ENCODE assay signal across 25 mouse cellular contexts in the genomic region with DNA sequence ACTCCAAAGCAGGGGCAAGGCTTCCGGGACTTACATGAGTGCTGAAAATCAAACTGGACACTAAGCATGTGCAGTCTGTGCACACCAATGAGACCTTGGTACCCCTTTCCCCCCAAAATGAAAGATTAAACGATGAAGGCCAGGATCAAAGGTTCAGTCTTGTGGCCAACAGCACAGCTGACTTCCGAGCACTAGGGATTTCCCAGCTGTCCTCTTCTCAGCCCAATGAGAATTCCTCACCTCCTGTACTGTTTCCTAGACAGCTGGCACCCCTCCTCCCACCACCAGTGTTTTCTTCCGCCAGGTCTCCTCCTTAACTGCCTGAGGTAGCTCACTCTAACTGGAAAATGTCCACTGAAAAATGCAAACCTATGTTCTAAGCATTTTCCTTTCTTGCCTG. TPM values are rescaled to one million over a fixed set of nuclear protein-coding genes. Genes with fewer than 3 reads are reported as not detected.
DNase-seq lines count a peak whose midpoint lies in the region; ATAC-seq and TF ChIP-seq lines count a peak whose summit lies in the region.
"Had no signal": no experiment of that assay in that cellular context is flagged by ENCODE, and none has a peak within 500 bp of the region (broad histone marks: within the 10 kb centered on the region; RNA-seq: fewer than 3 reads in every experiment).

No protein-coding gene starts in this region.

- 59% methylated on average over 4 of the region's 4 CpGs for WGBS in kidney, postnatal 0 days
- WGBS in kidney, embryonic 14.5 days, result 76% methylated on average over 4 of the region's 4 CpGs
- 87% methylated on average over 4 of the region's 4 CpGs for WGBS in liver, embryonic 14.5 days (ENCODE audit: insufficient replicate concordance)
- 75% methylated on average over 4 of the region's 4 CpGs for WGBS in neural tube, embryonic 13.5 days
- 82% methylated on average over 4 of the region's 4 CpGs for WGBS in neural tube, embryonic 15.5 days
- 83% methylated on average over 4 of the region's 4 CpGs for WGBS in forebrain, embryonic 14.5 days

- no peak overlapping the region for H3K4me2 ChIP-seq in kidney, postnatal 0 days (ENCODE audit: low read length)
- no peak overlapping the region for H3K4me2 ChIP-seq in kidney, embryonic 14.5 days (replicated peaks; ENCODE audit: low read depth, low read length)
- peak overlapping the region; percentile 95; the same call in 1 of the 2 replicates for H3K4me2 ChIP-seq in liver, embryonic 14.5 days (ENCODE audit: low read depth)
- no peak overlapping the region for H3K4me2 ChIP-seq in neural tube, embryonic 13.5 days
- no peak overlapping the region for H3K4me2 ChIP-seq in neural tube, embryonic 15.5 days
- H3K4me2 ChIP-seq in myocyte (ENCODE audit: low read depth), result peak overlapping the region; percentile 93
- H3K4me2 ChIP-seq in forebrain, embryonic 14.5 days (ENCODE audit: low read length), result no peak overlapping the region
- H3K4me2 ChIP-seq: embryonic facial prominence, embryonic 13.5 days; forebrain, embryonic 13.5 days; heart, embryonic 11.5 days; hindbrain, embryonic 12.5 days had no signal

- no peaks in the 10 kb centered on the region for H3K9me3 ChIP-seq in kidney, postnatal 0 days (replicated peaks; ENCODE audit: low read length)
- H3K9me3 ChIP-seq in kidney, embryonic 14.5 days (ENCODE audit: control insufficient read depth, low read length), result no peaks in the 10 kb centered on the region
- no peaks in the 10 kb centered on the region for H3K9me3 ChIP-seq in liver, embryonic 14.5 days (ENCODE audit: control insufficient read depth, low read length)
- no peaks in the 10 kb centered on the region for H3K9me3 ChIP-seq in neural tube, embryonic 13.5 days
- no peaks in the 10 kb centered on the region for H3K9me3 ChIP-seq in neural tube, embryonic 15.5 days (replicated peaks)
- no peaks in the 10 kb centered on the region for H3K9me3 ChIP-seq in forebrain, embryonic 14.5 days (replicated peaks; ENCODE audit: control insufficient read depth, low read length)
- H3K9me3 ChIP-seq: embryonic facial prominence, embryonic 13.5 days; forebrain, embryonic 10.5 days; forebrain, embryonic 13.5 days; hindbrain, embryonic 12.5 days had no signal

- no peak overlapping the region for H3ac ChIP-seq in myocyte (ENCODE audit: control insufficient read depth, insufficient read length)

- no peak for TF ChIP-seq CTCF in kidney, postnatal 0 days (IDR thresholded peaks at IDR 0.05; ENCODE audit: low read depth)
- no peak for TF ChIP-seq CTCF in liver, embryonic 14.5 days (IDR thresholded peaks at IDR 0.05; ENCODE audit: low read depth)

- no peak for TF ChIP-seq EP300 in liver, embryonic 14.5 days (IDR thresholded peaks at IDR 0.05; ENCODE audit: low read depth)

- peaks cover 76% of the 10 kb centered on the region for H3K79me2 ChIP-seq in myocyte (ENCODE audit: control insufficient read depth, insufficient read depth)

- no peak for TF ChIP-seq POLR2A in myocyte (IDR thresholded peaks at IDR 0.05; ENCODE audit: insufficient read length, low read depth)

- H3K4me1 ChIP-seq in kidney, postnatal 0 days (replicated peaks; ENCODE audit: insufficient read depth, low read length), result peaks cover 13% of the 10 kb centered on the region
- H3K4me1 ChIP-seq in kidney, embryonic 14.5 days (ENCODE audit: control insufficient read depth, insufficient read depth, low read length), result peaks cover 17% of the 10 kb centered on the region
- H3K4me1 ChIP-seq in liver, embryonic 14.5 days (replicated peaks; ENCODE audit: control insufficient read depth in 2 of 2, insufficient read depth in 2 of 2, low read length in 1 of 2), result peaks cover 24 to 25% of the 10 kb centered on the region in 2 experiments
- peaks cover 34% of the 10 kb centered on the region for H3K4me1 ChIP-seq in neural tube, embryonic 13.5 days (replicated peaks)
- H3K4me1 ChIP-seq in neural tube, embryonic 15.5 days, result peaks cover 34% of the 10 kb centered on the region
- peaks cover 17% of the 10 kb centered on the region for H3K4me1 ChIP-seq in forebrain, embryonic 14.5 days (ENCODE audit: control insufficient read depth, insufficient read depth, low read length)

- no peak overlapping the region for H3K27ac ChIP-seq in kidney, postnatal 0 days
- no peak overlapping the region for H3K27ac ChIP-seq in kidney, embryonic 14.5 days (ENCODE audit: low read depth, low read length)
- H3K27ac ChIP-seq in liver, embryonic 14.5 days, result no peak overlapping the region
- no peak overlapping the region for H3K27ac ChIP-seq in neural tube, embryonic 13.5 days (replicated peaks)
- no peak overlapping the region for H3K27ac ChIP-seq in neural tube, embryonic 15.5 days (replicated peaks)
- no peak overlapping the region for H3K27ac ChIP-seq in forebrain, embryonic 14.5 days (ENCODE audit: low read depth, low read length)
- H3K27ac ChIP-seq: embryonic facial prominence, embryonic 13.5 days; forebrain, embryonic 10.5 days; forebrain, embryonic 13.5 days; gastrocnemius, adult 2 months; hindbrain, embryonic 12.5 days had no signal

- no peak for ATAC-seq in kidney, postnatal 0 days (replicated peaks; ENCODE audit: low FRiP score, low read depth)
- ATAC-seq in kidney, embryonic 14.5 days (ENCODE audit: low FRiP score, low TSS enrichment), result no peak
- ATAC-seq in liver, embryonic 14.5 days (ENCODE audit: insufficient read depth), result no peak
- ATAC-seq in neural tube, embryonic 13.5 days (ENCODE audit: low read depth), result no peak
- ATAC-seq in neural tube, embryonic 15.5 days (ENCODE audit: low FRiP score), result no peak
- no peak for ATAC-seq in forebrain, embryonic 14.5 days
- ATAC-seq: activated CD4-positive, CD25-positive, alpha-beta regulatory T cell, adult 4 months; CD4-positive, CD25-positive, alpha-beta regulatory T cell, adult 4 months; forebrain, embryonic 13.5 days; forebrain, postnatal 0 days; hindbrain, embryonic 16.5 days had no signal

- 0 out of 2 replicates have a peak overlapping the region, but pooled peaks have one; percentile 18 for H3K9ac ChIP-seq in kidney, postnatal 0 days (ENCODE audit: low read depth, low read length)
- H3K9ac ChIP-seq in kidney, embryonic 14.5 days (ENCODE audit: low read depth, low read length), result no peak overlapping the region
- H3K9ac ChIP-seq in liver, embryonic 14.5 days (replicated peaks), result no peak overlapping the region
- H3K9ac ChIP-seq in neural tube, embryonic 13.5 days, result peak overlapping the region; percentile 48; the same call in 1 of the 2 replicates
- H3K9ac ChIP-seq in neural tube, embryonic 15.5 days (replicated peaks), result no peak overlapping the region
- no peak overlapping the region for H3K9ac ChIP-seq in forebrain, embryonic 14.5 days (ENCODE audit: low read length)
- H3K9ac ChIP-seq: embryonic facial prominence, embryonic 13.5 days; forebrain, embryonic 13.5 days; forebrain, postnatal 0 days; hindbrain, embryonic 12.5 days had no signal

- no peak for DNase-seq in kidney, postnatal 0 days (ENCODE audit: low spot score)
- DNase-seq in liver, embryonic 14.5 days (ENCODE audit: low read depth in 3 of 3, low spot score in 3 of 3), result no peak
- no peak for DNase-seq in liver
- no peak for DNase-seq in forebrain, embryonic 14.5 days (ENCODE audit: low spot score)
- DNase-seq: adrenal gland, adult 8-10 months; adrenal gland, postnatal 25 days; cerebellum, adult 2 months; cerebellum, adult 9-11 months; cerebellum, postnatal 25 days; forebrain, postnatal 0 days; gastrocnemius, adult 2 months; gastrocnemius, postnatal 14 days; heart, adult 11 months had no signal

- 0 out of 2 replicates have a peak, but pooled peaks cover 4% of the 10 kb centered on the region for H3K36me3 ChIP-seq in kidney, postnatal 0 days (ENCODE audit: insufficient read depth, low read length)
- peaks cover 9% of the 10 kb centered on the region for H3K36me3 ChIP-seq in kidney, embryonic 14.5 days (ENCODE audit: control insufficient read depth, insufficient read depth, low read length)
- H3K36me3 ChIP-seq in liver, embryonic 14.5 days (replicated peaks; ENCODE audit: control insufficient read depth, insufficient read depth, low read depth), result peaks cover 10% of the 10 kb centered on the region
- peaks cover 20% of the 10 kb centered on the region for H3K36me3 ChIP-seq in neural tube, embryonic 13.5 days
- peaks cover 23% of the 10 kb centered on the region; the same call in 1 of the 2 replicates for H3K36me3 ChIP-seq in neural tube, embryonic 15.5 days
- no peaks in the 10 kb centered on the region for H3K36me3 ChIP-seq in myocyte (ENCODE audit: control insufficient read depth, insufficient read depth)
- H3K36me3 ChIP-seq in forebrain, embryonic 14.5 days (ENCODE audit: control insufficient read depth, insufficient read depth, low read length), result 0 out of 2 replicates have a peak, but pooled peaks cover 7% of the 10 kb centered on the region

- no peak overlapping the region for H3K4me3 ChIP-seq in kidney, postnatal 0 days (replicated peaks; ENCODE audit: low read depth, low read length)
- H3K4me3 ChIP-seq in kidney, embryonic 14.5 days (ENCODE audit: low read length), result no peak overlapping the region
- no peak overlapping the region for H3K4me3 ChIP-seq in liver, embryonic 14.5 days (ENCODE audit: insufficient read depth in 1 of 2, low read depth in 2 of 2, low read length in 2 of 2)
- H3K4me3 ChIP-seq in neural tube, embryonic 13.5 days, result no peak overlapping the region
- no peak overlapping the region for H3K4me3 ChIP-seq in neural tube, embryonic 15.5 days (replicated peaks)
- H3K4me3 ChIP-seq in myocyte, result no peak overlapping the region
- no peak overlapping the region for H3K4me3 ChIP-seq in forebrain, embryonic 14.5 days (ENCODE audit: low read depth, low read length)
- H3K4me3 ChIP-seq: embryonic facial prominence, embryonic 13.5 days; forebrain, embryonic 10.5 days; forebrain, embryonic 13.5 days; gastrocnemius, adult 2 months; hindbrain, embryonic 12.5 days had no signal

- H3K27me3 ChIP-seq in kidney, postnatal 0 days (ENCODE audit: insufficient read depth, low read length), result no peaks in the 10 kb centered on the region
- H3K27me3 ChIP-seq in kidney, embryonic 14.5 days (ENCODE audit: control insufficient read depth, insufficient read depth, low read length), result no peaks in the 10 kb centered on the region
- no peaks in the 10 kb centered on the region for H3K27me3 ChIP-seq in liver, embryonic 14.5 days (ENCODE audit: control insufficient read depth, insufficient read depth, low read length)
- no peaks in the 10 kb centered on the region for H3K27me3 ChIP-seq in neural tube, embryonic 13.5 days
- no peaks in the 10 kb centered on the region for H3K27me3 ChIP-seq in neural tube, embryonic 15.5 days (replicated peaks)
- H3K27me3 ChIP-seq in myocyte (ENCODE audit: control insufficient read depth, insufficient read depth, insufficient read length), result no peaks in the 10 kb centered on the region
- H3K27me3 ChIP-seq in forebrain, embryonic 14.5 days (replicated peaks; ENCODE audit: control insufficient read depth, insufficient read depth, low read length), result no peaks in the 10 kb centered on the region
- H3K27me3 ChIP-seq: embryonic facial prominence, embryonic 13.5 days; forebrain, embryonic 13.5 days; hindbrain, embryonic 12.5 days had no signal

RNA-seq across cellular contexts. Expression of gene Mapk8ip3, which starts 3.6 kb away (rescaled TPM):
- 12.7 and 13.7 TPM in 2 replicates for polyA plus RNA-seq in kidney, postnatal 0 days (2015; fragmentation: Nextera tagmentation; extraction: Ambion mirVana)
- 23.9 and 31.8 TPM in 2 replicates for polyA plus RNA-seq in kidney, embryonic 14.5 days (2014; fragmentation: Nextera tagmentation; extraction: Ambion mirVana)
- polyA plus RNA-seq in liver, embryonic 14.5 days (2012; rRNA removed), result 30.6 and 34.3 TPM in 2 replicates
- polyA plus RNA-seq in liver, embryonic 14.5 days (2014; fragmentation: Nextera tagmentation; extraction: Ambion mirVana), result 7.2 and 8.0 TPM in 2 replicates
- polyA plus RNA-seq in neural tube, embryonic 13.5 days (2015; fragmentation: Nextera tagmentation; extraction: Ambion mirVana), result 82.2 and 85.8 TPM in 2 replicates
- 82.3 and 87.2 TPM in 2 replicates for polyA plus RNA-seq in neural tube, embryonic 15.5 days (2015; fragmentation: Nextera tagmentation; extraction: Ambion mirVana)
- 47.6 TPM for polyA plus RNA-seq in myocyte (2012; fragmentation: generic; extraction: Trizol)
- 49.9 and 76.1 TPM in 2 replicates for polyA plus RNA-seq in forebrain, embryonic 14.5 days (2014; fragmentation: Nextera tagmentation; extraction: Ambion mirVana)

RNA-seq across cellular contexts. Expression of gene Jpt2, which starts 27.3 kb away (rescaled TPM):
- polyA plus RNA-seq in kidney, postnatal 0 days (2015; fragmentation: Nextera tagmentation; extraction: Ambion mirVana), result 95.0 and 108 TPM in 2 replicates
- polyA plus RNA-seq in kidney, embryonic 14.5 days (2014; fragmentation: Nextera tagmentation; extraction: Ambion mirVana), result 131 and 155 TPM in 2 replicates
- 18.9 and 24.3 TPM in 2 replicates for polyA plus RNA-seq in liver, embryonic 14.5 days (2012; rRNA removed)
- 31.6 and 34.3 TPM in 2 replicates for polyA plus RNA-seq in liver, embryonic 14.5 days (2014; fragmentation: Nextera tagmentation; extraction: Ambion mirVana)
- polyA plus RNA-seq in neural tube, embryonic 13.5 days (2015; fragmentation: Nextera tagmentation; extraction: Ambion mirVana), result 100 and 110 TPM in 2 replicates
- 81.4 and 102 TPM in 2 replicates for polyA plus RNA-seq in neural tube, embryonic 15.5 days (2015; fragmentation: Nextera tagmentation; extraction: Ambion mirVana)
- 16.3 TPM for polyA plus RNA-seq in myocyte (2012; fragmentation: generic; extraction: Trizol)
- polyA plus RNA-seq in forebrain, embryonic 14.5 days (2014; fragmentation: Nextera tagmentation; extraction: Ambion mirVana), result 73.4 and 81.1 TPM in 2 replicates

RNA-seq across cellular contexts. Expression of gene Nme3, which starts 36.9 kb away (rescaled TPM):
- 87.1 and 93.1 TPM in 2 replicates for polyA plus RNA-seq in kidney, postnatal 0 days (2015; fragmentation: Nextera tagmentation; extraction: Ambion mirVana)
- 84.6 and 99.5 TPM in 2 replicates for polyA plus RNA-seq in kidney, embryonic 14.5 days (2014; fragmentation: Nextera tagmentation; extraction: Ambion mirVana)
- 55.7 and 65.6 TPM in 2 replicates for polyA plus RNA-seq in liver, embryonic 14.5 days (2012; rRNA removed)
- polyA plus RNA-seq in liver, embryonic 14.5 days (2014; fragmentation: Nextera tagmentation; extraction: Ambion mirVana), result 79.2 and 83.7 TPM in 2 replicates
- polyA plus RNA-seq in neural tube, embryonic 13.5 days (2015; fragmentation: Nextera tagmentation; extraction: Ambion mirVana), result 86.0 and 89.0 TPM in 2 replicates
- 92.9 and 105 TPM in 2 replicates for polyA plus RNA-seq in neural tube, embryonic 15.5 days (2015; fragmentation: Nextera tagmentation; extraction: Ambion mirVana)
- polyA plus RNA-seq in myocyte (2012; fragmentation: generic; extraction: Trizol), result 23.7 TPM
- polyA plus RNA-seq in forebrain, embryonic 14.5 days (2014; fragmentation: Nextera tagmentation; extraction: Ambion mirVana), result 79.7 and 93.4 TPM in 2 replicates

RNA-seq across cellular contexts. Expression of gene Mrps34, which starts 38.2 kb away (rescaled TPM):
- 141 TPM in 2 replicates for polyA plus RNA-seq in kidney, postnatal 0 days (2015; fragmentation: Nextera tagmentation; extraction: Ambion mirVana)
- polyA plus RNA-seq in kidney, embryonic 14.5 days (2014; fragmentation: Nextera tagmentation; extraction: Ambion mirVana), result 102 and 111 TPM in 2 replicates
- polyA plus RNA-seq in liver, embryonic 14.5 days (2012; rRNA removed), result 48.0 and 49.2 TPM in 2 replicates
- polyA plus RNA-seq in liver, embryonic 14.5 days (2014; fragmentation: Nextera tagmentation; extraction: Ambion mirVana), result 43.5 and 49.9 TPM in 2 replicates
- 71.1 and 85.7 TPM in 2 replicates for polyA plus RNA-seq in neural tube, embryonic 13.5 days (2015; fragmentation: Nextera tagmentation; extraction: Ambion mirVana)
- 89.0 and 89.5 TPM in 2 replicates for polyA plus RNA-seq in neural tube, embryonic 15.5 days (2015; fragmentation: Nextera tagmentation; extraction: Ambion mirVana)
- polyA plus RNA-seq in myocyte (2012; fragmentation: generic; extraction: Trizol), result 142 TPM
- polyA plus RNA-seq in forebrain, embryonic 14.5 days (2014; fragmentation: Nextera tagmentation; extraction: Ambion mirVana), result 73.5 and 78.4 TPM in 2 replicates

RNA-seq across cellular contexts. Expression of gene Eme2, which starts 38.3 kb away (rescaled TPM):
- polyA plus RNA-seq in kidney, postnatal 0 days (2015; fragmentation: Nextera tagmentation; extraction: Ambion mirVana), result 29.5 and 29.6 TPM in 2 replicates
- 18.2 and 25.2 TPM in 2 replicates for polyA plus RNA-seq in kidney, embryonic 14.5 days (2014; fragmentation: Nextera tagmentation; extraction: Ambion mirVana)
- 7.6 and 9.4 TPM in 2 replicates for polyA plus RNA-seq in liver, embryonic 14.5 days (2012; rRNA removed)
- 7.4 and 8.5 TPM in 2 replicates for polyA plus RNA-seq in liver, embryonic 14.5 days (2014; fragmentation: Nextera tagmentation; extraction: Ambion mirVana)
- 32.7 and 36.3 TPM in 2 replicates for polyA plus RNA-seq in neural tube, embryonic 13.5 days (2015; fragmentation: Nextera tagmentation; extraction: Ambion mirVana)
- polyA plus RNA-seq in neural tube, embryonic 15.5 days (2015; fragmentation: Nextera tagmentation; extraction: Ambion mirVana), result 27.9 and 31.3 TPM in 2 replicates
- 12.5 TPM for polyA plus RNA-seq in myocyte (2012; fragmentation: generic; extraction: Trizol)
- polyA plus RNA-seq in forebrain, embryonic 14.5 days (2014; fragmentation: Nextera tagmentation; extraction: Ambion mirVana), result 18.2 and 23.3 TPM in 2 replicates

Comparison
In these comparisons a context has a peak if more than half of its experiments do, and no peak if none do; other contexts are left out.
1. H3K9ac ChIP-seq: peak in kidney, postnatal 0 days (single experiment) and neural tube, embryonic 13.5 days (single experiment); none in kidney, embryonic 14.5 days (single experiment), liver, embryonic 14.5 days (single experiment), neural tube, embryonic 15.5 days (single experiment) and forebrain, embryonic 14.5 days (single experiment).
2. H3K4me2 ChIP-seq: peak in liver, embryonic 14.5 days (single experiment) and myocyte (single experiment); none in kidney, postnatal 0 days (single experiment), kidney, embryonic 14.5 days (single experiment), neural tube, embryonic 13.5 days (single experiment), neural tube, embryonic 15.5 days (single experiment) and forebrain, embryonic 14.5 days (single experiment).